Mouse (Mus musculus): ENCODE data around the gene Sms. TPM values are rescaled to one million over a fixed set of nuclear protein-coding genes. Genes with fewer than 3 reads are reported as not detected.

The Sms gene
- polyA plus RNA-seq, 1 experiment: 37.8 TPM

GRCm38 (mm10) chrX:157462716-157463115 is 29.4 kb downstream of the Sms start:
- Histone ChIP-seq H3K27ac (ENCODE audit: insufficient read depth, low read depth, low read length) (no peak overlapping the region), H3K4me3 (ENCODE audit: insufficient read depth, low read length) (no peak overlapping the region), H3K4me1 (ENCODE audit: control insufficient read depth, insufficient read depth, low read length) (peaks cover 8% of the 10 kb centered on the region)
- TF ChIP-seq POLR2A (IDR thresholded peaks at IDR 0.05; ENCODE audit: borderline replicate concordance, low read depth, low read length): no peak
- TF ChIP-seq CTCF (IDR thresholded peaks at IDR 0.05; ENCODE audit: low read depth, low read length): no peak

- TF ChIP-seq CTCF (IDR thresholded peaks at IDR 0.05; ENCODE audit: low read depth, low read length): no peak
- Histone ChIP-seq H3K4me3 (ENCODE audit: insufficient read depth, low read length) (no peak overlapping the region), H3K27ac (ENCODE audit: insufficient read depth, low read depth, low read length) (no peak overlapping the region), H3K4me1 (ENCODE audit: control insufficient read depth, insufficient read depth, low read length) (no peaks in the 10 kb centered on the region)
These were observed 37.7 kb downstream of the Sms start for GRCm38 (mm10) chrX:157454430-157454829.

- no peak for TF ChIP-seq CTCF (IDR thresholded peaks at IDR 0.05; ENCODE audit: low read depth, low read length)
- TF ChIP-seq POLR2A (IDR thresholded peaks at IDR 0.05; ENCODE audit: borderline replicate concordance, low read depth, low read length): no peak
- Histone ChIP-seq H3K4me3 (ENCODE audit: insufficient read depth, low read length) (no peak overlapping the region), H3K4me1 (ENCODE audit: control insufficient read depth, insufficient read depth, low read length) (peaks cover 4% of the 10 kb centered on the region), H3K27ac (ENCODE audit: insufficient read depth, low read depth, low read length) (no peak overlapping the region)
These were observed 43.1 kb downstream of the Sms start for GRCm38 (mm10) chrX:157449000-157449399.

- Histone ChIP-seq H3K4me3 (ENCODE audit: insufficient read depth, low read length) (no peak overlapping the region), H3K27ac (ENCODE audit: insufficient read depth, low read depth, low read length) (no peak overlapping the region), H3K4me1 (ENCODE audit: control insufficient read depth, insufficient read depth, low read length) (peaks cover 4% of the 10 kb centered on the region)
- TF ChIP-seq POLR2A (IDR thresholded peaks at IDR 0.05; ENCODE audit: borderline replicate concordance, low read depth, low read length) (no peak), CTCF (IDR thresholded peaks at IDR 0.05; ENCODE audit: low read depth, low read length) (no peak)
These were observed 44.7 kb downstream of the Sms start for GRCm38 (mm10) chrX:157447431-157447830.

GRCm38 (mm10) chrX:157434768-157435167 is 57.3 kb downstream of the Sms start:
- H3K4me3 ChIP-seq (ENCODE audit: insufficient read depth, low read length): no peak overlapping the region
- no peak for TF ChIP-seq CTCF (IDR thresholded peaks at IDR 0.05; ENCODE audit: low read depth, low read length)
- no peak for TF ChIP-seq POLR2A (IDR thresholded peaks at IDR 0.05; ENCODE audit: borderline replicate concordance, low read depth, low read length)
- no peak overlapping the region for H3K27ac ChIP-seq (ENCODE audit: insufficient read depth, low read depth, low read length)
- H3K4me1 ChIP-seq (ENCODE audit: control insufficient read depth, insufficient read depth, low read length): no peaks in the 10 kb centered on the region

GRCm38 (mm10) chrX:157419451-157419850 is 72.6 kb downstream of the Sms start:
- Histone ChIP-seq H3K4me3 (ENCODE audit: insufficient read depth, low read length) (no peak overlapping the region), H3K27ac (ENCODE audit: insufficient read depth, low read depth, low read length) (no peak overlapping the region), H3K4me1 (ENCODE audit: control insufficient read depth, insufficient read depth, low read length) (no peaks in the 10 kb centered on the region)
- TF ChIP-seq POLR2A (IDR thresholded peaks at IDR 0.05; ENCODE audit: borderline replicate concordance, low read depth, low read length) (no peak), CTCF (IDR thresholded peaks at IDR 0.05; ENCODE audit: low read depth, low read length) (no peak)

GRCm38 (mm10) chrX:157415212-157415611 is 76.9 kb downstream of the Sms start, which contains the start of gene Phex:
TSS of gene Phex (minus strand) at chrX:157415312.
- H3K4me3 ChIP-seq (ENCODE audit: insufficient read depth, low read length): no peak within 1 kb of the TSS
- H3K27ac ChIP-seq (ENCODE audit: insufficient read depth, low read depth, low read length): no peak within 1 kb of the TSS
- H3K4me1 ChIP-seq (ENCODE audit: control insufficient read depth, insufficient read depth, low read length): no peaks in the 10 kb centered on the region
- TF ChIP-seq CTCF (IDR thresholded peaks at IDR 0.05; ENCODE audit: low read depth, low read length): no peak
- TF ChIP-seq POLR2A (IDR thresholded peaks at IDR 0.05; ENCODE audit: borderline replicate concordance, low read depth, low read length): no peak

GRCm38 (mm10) chrX:157404919-157405318 is 87.2 kb downstream of the Sms start:
- TF ChIP-seq CTCF (IDR thresholded peaks at IDR 0.05; ENCODE audit: low read depth, low read length) (no peak), POLR2A (IDR thresholded peaks at IDR 0.05; ENCODE audit: borderline replicate concordance, low read depth, low read length) (no peak)
- H3K4me1 ChIP-seq (ENCODE audit: control insufficient read depth, insufficient read depth, low read length): no peaks in the 10 kb centered on the region
- H3K4me3 ChIP-seq (ENCODE audit: insufficient read depth, low read length): no peak overlapping the region
- H3K27ac ChIP-seq (ENCODE audit: insufficient read depth, low read depth, low read length): no peak overlapping the region

Other genes starting within 250 kb of the Sms start
- gene Phex, start 77.0 kb downstream of the Sms start, polyA plus RNA-seq (2012; ENCODE audit: insufficient read depth, insufficient read length, missing spikeins): 0.15 TPM in 1 of 2 replicates, not detected in the other
- gene Yy2, start 76.7 kb upstream of the Sms start, polyA plus RNA-seq (2012; ENCODE audit: insufficient read depth, insufficient read length, missing spikeins): 2.5 and 3.0 TPM in 2 replicates
- 23.8 and 26.7 TPM in 2 replicates for gene Mbtps2, start 106.4 kb upstream of the Sms start, polyA plus RNA-seq (2012; ENCODE audit: insufficient read depth, insufficient read length, missing spikeins)
- not detected in 2 replicates for gene Smpx, start 206.6 kb upstream of the Sms start, polyA plus RNA-seq (2012; ENCODE audit: insufficient read depth, insufficient read length, missing spikeins)

All from bone marrow macrophage, adult 2 months (primary cell).